Mouse (Mus musculus) embryo, embryonic 11 days (tissue): Measurements from ENCODE around the gene Mapk8ip2.

Experiments used
- DNase-seq: peaks from one replicate; pipeline ENCODE4 v3.0.0-alpha.2; 2015

Gene Mapk8ip2

GRCm38 (mm10) chr15:89454857-89455256, 1.1 kb downstream of the Mapk8ip2 start:
- no peak for DNase-seq

GRCm38 (mm10) chr15:89455642-89456041, 1.9 kb downstream of the Mapk8ip2 start:
- DNase-seq: no peak

- no peak for DNase-seq
Measured at GRCm38 (mm10) chr15:89458942-89459341, 5.2 kb downstream of the Mapk8ip2 start.

GRCm38 (mm10) chr15:89459821-89460220, 6.1 kb downstream of the Mapk8ip2 start:
- no peak for DNase-seq

GRCm38 (mm10) chr15:89460298-89460697, 6.6 kb downstream of the Mapk8ip2 start:
- DNase-seq: no peak

GRCm38 (mm10) chr15:89461321-89461720, 7.6 kb downstream of the Mapk8ip2 start:
- no peak for DNase-seq

GRCm38 (mm10) chr15:89462176-89462575, 8.5 kb downstream of the Mapk8ip2 start:
- DNase-seq: no peak

GRCm38 (mm10) chr15:89463334-89464235, 9.9 kb downstream of the Mapk8ip2 start:
- no peak for DNase-seq

- peak; percentile 37 for DNase-seq
Measured at GRCm38 (mm10) chr15:89465052-89465451, 11.3 kb downstream of the Mapk8ip2 start.

GRCm38 (mm10) chr15:89468577-89468976, 14.9 kb downstream of the Mapk8ip2 start:
- DNase-seq: peak; percentile 49

- DNase-seq: no peak
Measured at GRCm38 (mm10) chr15:89471476-89471875, 17.8 kb downstream of the Mapk8ip2 start.

GRCm38 (mm10) chr15:89473370-89473769, 19.7 kb downstream of the Mapk8ip2 start:
- no peak for DNase-seq

GRCm38 (mm10) chr15:89473921-89474320, 20.2 kb downstream of the Mapk8ip2 start:
- no peak for DNase-seq

- no peak for DNase-seq
Measured at GRCm38 (mm10) chr15:89474596-89475292, 21.0 kb downstream of the Mapk8ip2 start.

GRCm38 (mm10) chr15:89475293-89475600, 21.5 kb downstream of the Mapk8ip2 start:
- DNase-seq: no peak

GRCm38 (mm10) chr15:89475611-89476474, 22.1 kb downstream of the Mapk8ip2 start:
- DNase-seq: peak; percentile 94

- no peak for DNase-seq
Measured at GRCm38 (mm10) chr15:89476475-89476815, 22.7 kb downstream of the Mapk8ip2 start.

GRCm38 (mm10) chr15:89477091-89477491, 23.4 kb downstream of the Mapk8ip2 start, which contains the start of gene Arsa:
Gene Arsa (minus strand): TSS chr15:89477425.
- DNase-seq: no peak

- no peak for DNase-seq
Measured at GRCm38 (mm10) chr15:89477806-89478205, 24.1 kb downstream of the Mapk8ip2 start.

- DNase-seq: no peak
Measured at GRCm38 (mm10) chr15:89478622-89479021, 24.9 kb downstream of the Mapk8ip2 start.

- DNase-seq: no peak
Measured at GRCm38 (mm10) chr15:89480584-89480983, 26.9 kb downstream of the Mapk8ip2 start.

- DNase-seq: no peak
Measured at GRCm38 (mm10) chr15:89488182-89488581, 34.5 kb downstream of the Mapk8ip2 start.

GRCm38 (mm10) chr15:89488611-89489117, 35.0 kb downstream of the Mapk8ip2 start:
- no peak for DNase-seq
